Mouse (Mus musculus) thymus, adult 2 months (tissue): ENCODE measurements at regions not wholly inside any gene's neighbourhood (a gene's known extent, or its start where the extent isn't known, plus 50 kb on each side); places are given as distances from the start of the nearest gene placed in this dataset.

ENCODE experiments used
- CTCF ChIP-seq: fragments of 200-500 bp; IDR thresholded peaks from 2 replicates; pipeline ENCODE4 v1.5.1; 2012; ENCODE audit warnings: mild to moderate bottlenecking, control low read depth, low read length, moderate library complexity, borderline replicate concordance; ENCODE audit not compliant: control insufficient read depth, poor library complexity, insufficient read depth; ENCODE audit errors: extremely low read depth
- POLR2A ChIP-seq: fragments of 200-500 bp; IDR thresholded peaks from 2 replicates; pipeline ENCODE4 v1.6.1; 2012; ENCODE audit warnings: mild to moderate bottlenecking, low read length, control low read depth, moderate library complexity; ENCODE audit not compliant: control insufficient read depth, poor library complexity, insufficient read depth; ENCODE audit errors: extremely low read depth

DNA sequence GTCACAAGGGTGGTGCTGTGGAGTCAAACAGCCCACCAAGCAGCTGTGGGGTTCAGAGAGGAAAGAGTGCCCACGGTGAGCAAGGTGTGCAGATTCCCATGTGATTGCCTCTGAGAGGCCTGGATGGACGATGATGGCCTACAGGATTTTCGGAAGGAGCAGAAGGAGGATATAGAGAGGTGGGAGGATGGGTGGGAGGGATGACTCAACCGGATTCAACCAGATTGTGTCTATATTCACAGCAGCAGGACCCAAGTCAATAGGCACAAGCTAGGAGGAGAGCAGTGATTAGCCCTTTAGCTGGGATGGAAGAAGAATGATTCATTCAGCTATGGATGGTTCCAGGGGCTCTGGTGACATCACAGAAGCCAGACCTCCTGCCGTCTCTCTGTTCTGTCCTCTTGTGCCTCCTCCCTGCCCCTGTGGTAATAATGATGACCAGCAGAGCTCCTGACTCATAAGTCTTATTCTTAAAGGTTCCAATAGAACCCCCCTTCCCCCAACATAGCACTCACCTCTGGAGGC lies 82.6 kb upstream of the Stx16 start:
- TF ChIP-seq POLR2A: no peak
- TF ChIP-seq CTCF: no peak
